Mouse (Mus musculus): Measurements from ENCODE around the gene Rplp0.
A peak's percentile ranks its signal among the peaks of the same experiment; 100 is the strongest.
"Not testable (repeated sequence)": the region's sequence is repeated elsewhere in the genome, so short reads cannot be mapped to it uniquely, and the experiment has no call there.

Gene Rplp0

DNA sequence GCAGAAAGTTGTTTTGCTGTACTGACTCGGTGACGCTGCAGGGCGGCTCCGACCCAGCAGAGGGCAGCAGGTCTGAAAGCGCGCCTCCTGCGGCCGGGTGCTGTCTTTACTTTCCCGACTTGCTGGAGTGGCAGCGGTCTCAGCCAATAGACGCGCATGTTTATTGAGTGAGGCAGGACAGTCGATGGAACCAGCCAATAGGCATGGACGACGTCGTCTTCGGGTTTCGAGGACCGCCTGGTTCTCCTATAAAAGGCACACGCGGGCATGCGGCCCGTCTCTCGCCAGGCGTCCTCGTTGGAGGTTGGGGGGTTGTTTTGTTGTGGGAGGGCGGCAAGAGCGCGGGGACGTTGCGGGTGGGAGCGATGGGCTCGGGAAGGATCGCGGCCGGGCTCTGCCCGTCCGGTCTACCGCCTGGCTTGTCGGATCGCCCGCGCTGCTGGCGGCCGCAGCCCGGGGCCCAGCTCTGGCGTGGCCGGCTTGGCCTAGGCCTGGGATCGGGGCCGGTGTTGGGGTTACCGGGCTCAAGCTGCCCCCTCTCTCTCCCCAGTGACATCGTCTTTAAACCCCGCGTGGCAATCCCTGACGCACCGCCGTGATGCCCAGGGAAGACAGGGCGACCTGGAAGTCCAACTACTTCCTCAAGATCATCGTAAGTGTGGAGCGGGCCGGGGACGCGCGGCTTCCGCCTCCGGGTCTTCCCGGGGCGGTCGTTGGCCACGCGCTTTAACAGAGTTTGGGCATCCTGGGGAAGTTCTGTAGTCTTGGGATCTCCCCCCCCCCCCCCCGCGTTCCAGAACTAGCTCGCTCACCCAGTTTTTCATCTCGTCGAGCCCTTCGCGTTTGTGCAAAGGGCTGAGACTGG lies at the start of gene Rplp0:
TSS of gene Rplp0 (plus strand) at position 231 of the 865 bp plus-strand sequence.
- DNase-seq (ENCODE audit: low spot score in 2 of 2): peak; percentile 100

DNA sequence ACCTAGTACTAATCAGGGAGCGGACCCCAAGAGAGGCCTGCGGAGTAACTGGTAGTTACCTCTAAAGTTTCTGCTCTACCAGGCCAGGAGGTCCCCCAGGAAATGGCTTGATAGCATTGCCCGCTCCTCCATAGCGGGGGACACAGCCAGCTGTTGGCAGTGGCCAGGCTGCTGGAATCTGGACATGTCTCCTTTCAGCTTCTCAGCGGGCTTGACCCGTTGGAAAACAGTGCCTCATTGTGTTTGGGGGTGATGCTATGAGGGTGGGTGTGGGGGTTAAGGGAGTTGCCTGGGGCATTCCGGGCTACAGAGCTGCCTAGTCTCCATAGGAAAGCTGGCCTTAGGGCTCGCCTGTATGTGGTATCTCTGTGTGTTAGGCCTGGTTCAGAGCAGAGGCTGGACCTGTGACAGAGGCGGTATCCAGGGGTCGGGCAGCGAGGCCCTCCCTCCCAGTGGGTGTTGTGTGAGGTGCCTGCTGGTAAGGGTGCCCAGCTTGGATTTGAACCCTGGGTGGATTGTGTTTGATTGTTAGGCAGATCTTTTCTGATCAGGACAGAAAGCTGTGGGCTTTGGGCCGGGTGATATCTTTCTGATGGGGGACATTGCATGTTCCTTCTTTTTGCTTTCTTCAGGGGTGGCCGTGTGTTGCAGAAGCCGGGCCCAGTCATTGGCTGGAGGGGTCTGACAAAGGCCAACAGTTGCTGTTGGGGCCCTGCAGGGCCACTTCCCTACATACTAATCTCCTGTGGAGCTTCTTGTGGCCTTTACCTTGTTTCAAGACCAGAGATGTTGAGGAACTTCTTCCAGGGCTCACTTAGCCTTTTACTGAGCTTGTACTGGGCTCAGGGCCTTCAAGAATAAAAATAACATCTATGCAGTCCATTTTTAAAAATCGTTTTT lies 49.2 kb upstream of the Rplp0 start:
- DNase-seq (ENCODE audit: low spot score in 2 of 2): no peak

DNA sequence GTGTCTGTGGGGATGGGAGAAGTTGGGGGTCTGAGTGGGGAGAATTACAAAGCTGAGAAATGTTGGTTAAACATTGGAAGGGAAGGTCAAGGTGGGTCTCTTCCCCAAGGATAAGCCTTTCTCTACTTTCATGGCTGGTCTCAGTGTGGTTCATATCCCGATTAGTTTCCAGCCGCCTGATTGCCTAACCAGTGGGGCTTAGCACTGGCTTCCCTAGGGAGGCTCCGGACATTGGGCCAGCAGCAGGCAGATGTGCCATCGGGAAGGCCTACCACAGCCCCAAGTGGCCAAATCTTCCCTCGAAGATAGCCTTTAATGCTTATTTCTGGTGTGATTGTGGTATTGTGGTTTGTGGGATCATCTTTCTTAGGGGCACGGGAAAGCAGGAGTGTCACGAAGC lies 46.9 kb upstream of the Rplp0 start:
- DNase-seq (ENCODE audit: low spot score in 2 of 2): no peak

DNA sequence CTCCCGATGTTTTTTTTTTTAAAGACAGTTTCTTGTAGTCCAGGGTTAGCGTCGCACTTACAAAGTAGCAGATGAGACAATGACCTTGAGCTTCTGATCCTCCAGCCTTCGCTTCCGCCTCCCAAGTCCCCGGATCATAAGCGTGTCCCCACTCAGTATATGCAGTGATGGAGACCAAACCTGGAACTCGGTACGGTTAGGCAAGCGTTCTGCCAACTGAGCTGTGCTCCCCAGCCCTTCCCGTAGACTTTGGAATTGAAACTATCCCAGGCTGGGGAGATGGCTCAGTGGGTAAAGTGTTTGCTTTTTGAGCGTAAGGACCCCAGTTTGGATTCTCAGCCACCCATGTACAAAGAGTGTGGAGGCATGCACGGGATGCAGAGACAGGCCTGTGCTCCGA lies 46.0 kb upstream of the Rplp0 start:
- DNase-seq (ENCODE audit: low spot score in 2 of 2): no peak

DNA sequence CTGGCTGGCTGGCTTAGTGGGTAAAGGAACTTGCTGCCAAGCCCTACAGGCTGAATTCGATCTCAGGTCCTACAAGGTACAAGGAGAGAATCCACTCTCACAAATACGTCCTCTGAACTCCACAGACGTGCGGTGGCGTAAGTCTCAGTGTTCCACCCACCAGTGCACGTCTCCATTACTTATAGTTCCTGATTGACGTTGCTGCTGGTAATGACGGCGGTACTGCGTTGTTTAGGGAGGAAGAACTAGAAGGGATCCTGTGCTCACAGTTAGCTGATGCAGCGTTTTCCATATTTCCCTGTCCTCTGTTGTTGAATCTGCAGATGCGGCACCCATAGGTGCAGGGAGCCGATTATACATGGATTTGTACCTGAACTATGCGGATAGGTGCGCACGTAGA lies 45.5 kb upstream of the Rplp0 start:
- no peak for DNase-seq (ENCODE audit: low spot score in 2 of 2)

DNA sequence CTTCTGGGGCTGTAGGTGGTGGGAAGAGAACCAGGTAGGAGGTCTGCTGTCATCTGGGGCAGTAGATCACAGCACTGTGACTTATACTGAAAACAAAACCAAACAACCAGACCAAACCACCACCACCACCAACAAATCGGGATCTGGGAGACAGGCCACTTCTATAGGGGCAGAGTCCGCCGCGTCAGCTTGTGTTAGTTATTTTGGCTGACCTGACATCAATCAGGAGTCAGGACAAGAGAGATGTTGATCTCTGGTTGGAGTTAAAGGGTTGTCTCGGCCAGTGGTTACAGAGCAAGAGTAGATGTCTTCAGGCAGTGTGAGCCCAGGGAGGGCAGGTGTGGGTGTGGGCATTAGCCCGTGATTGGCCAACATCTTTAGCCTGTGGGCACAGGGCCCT lies 44.9 kb upstream of the Rplp0 start:
- no peak for DNase-seq (ENCODE audit: low spot score in 2 of 2)

DNA sequence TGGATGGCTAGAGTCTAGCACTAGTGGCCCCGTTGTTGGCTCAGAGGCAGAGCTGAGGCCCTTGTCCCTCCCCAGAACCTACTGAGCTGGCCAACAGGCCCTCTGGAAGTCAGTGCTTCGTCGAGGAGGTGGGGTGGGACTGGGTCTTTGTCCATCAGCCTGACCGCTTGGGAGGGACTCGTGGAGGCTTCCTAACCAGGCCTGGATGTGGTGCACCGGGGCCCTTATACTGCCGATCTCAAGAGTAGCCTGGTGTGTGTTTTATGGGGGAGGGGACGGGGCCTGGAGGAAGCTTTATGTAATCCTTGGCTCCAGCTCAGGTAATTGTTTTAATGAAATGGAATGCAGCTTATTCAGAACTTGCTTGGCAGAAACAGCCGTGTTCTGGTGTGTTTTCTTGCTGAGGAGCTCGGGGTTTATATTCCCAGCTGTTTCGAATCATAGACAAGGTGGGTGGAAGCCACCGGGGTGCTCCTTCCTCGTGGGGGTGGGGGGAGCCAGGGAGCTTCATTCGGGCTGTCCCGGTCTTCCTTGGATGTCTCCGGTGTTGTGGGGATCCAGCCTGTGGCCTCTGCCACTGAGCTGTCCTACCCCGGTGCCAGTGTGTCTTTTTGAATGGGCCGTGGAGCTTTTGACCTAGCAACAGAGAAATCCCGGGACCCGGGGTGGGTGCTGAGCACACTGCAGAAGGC lies 44.2 kb upstream of the Rplp0 start:
- DNase-seq (ENCODE audit: low spot score in 2 of 2): peak in 1 of 2 experiments; percentile 32

DNA sequence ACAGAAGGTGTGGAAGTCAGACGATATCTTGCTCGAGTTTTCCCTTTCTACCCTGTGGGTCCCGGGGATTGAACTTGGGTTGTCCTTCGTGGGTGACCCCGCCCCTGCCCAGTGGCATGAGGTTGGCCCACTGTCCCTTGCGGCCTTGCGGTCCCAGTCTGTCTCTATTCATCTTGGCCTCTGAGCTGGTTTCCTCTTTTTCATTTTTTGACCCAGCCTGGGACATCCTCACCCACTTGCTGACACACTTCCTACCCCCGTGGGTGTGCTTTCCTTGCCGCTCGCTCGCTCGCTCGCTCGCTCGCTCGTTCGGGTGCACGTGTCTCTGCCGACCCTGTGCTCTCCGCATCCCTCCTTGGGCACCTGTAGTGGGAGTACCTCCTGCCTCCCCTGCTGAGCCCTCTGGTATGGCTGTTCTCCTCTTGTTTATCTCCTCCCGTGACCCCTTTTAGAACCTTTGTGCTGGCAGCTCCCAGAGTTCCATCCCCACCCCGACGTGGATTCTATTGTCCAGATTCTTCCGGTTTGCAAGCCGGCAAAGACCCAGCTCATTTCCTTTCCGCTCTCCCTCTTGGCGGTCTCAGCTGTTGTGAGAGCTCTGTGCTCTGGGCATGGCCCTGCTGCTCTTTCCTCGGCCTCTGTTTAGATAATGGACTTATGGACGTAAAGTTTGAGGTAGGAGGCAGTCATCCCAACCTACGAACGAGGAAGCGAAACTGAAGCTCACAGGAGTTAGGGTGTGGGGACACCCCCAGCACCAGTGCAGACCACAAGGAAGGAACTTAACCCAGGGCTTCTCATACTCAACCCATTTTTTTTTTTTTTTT lies 43.0 kb upstream of the Rplp0 start:
- DNase-seq (ENCODE audit: low spot score in 2 of 2): no peak

DNA sequence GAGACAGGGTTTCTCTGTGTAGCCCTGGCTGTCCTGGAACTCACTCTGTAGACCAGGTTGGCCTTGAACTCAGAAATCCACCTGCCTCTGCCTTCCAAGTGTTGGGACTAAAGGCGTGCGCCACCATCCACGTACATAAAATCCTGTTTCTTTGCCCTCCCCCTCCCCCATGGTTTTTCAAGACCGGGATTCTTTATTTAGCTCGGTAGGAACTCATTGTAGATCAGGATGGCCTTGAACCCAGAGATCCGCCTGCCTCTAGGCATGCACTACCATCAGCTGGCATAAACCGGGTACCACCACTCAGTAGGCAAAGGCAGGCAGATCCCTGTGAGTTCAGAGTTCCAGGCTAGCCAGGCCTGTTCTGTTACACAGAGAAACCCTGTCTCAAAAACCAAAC lies 42.4 kb upstream of the Rplp0 start:
- DNase-seq (ENCODE audit: low spot score in 2 of 2): no peak

DNA sequence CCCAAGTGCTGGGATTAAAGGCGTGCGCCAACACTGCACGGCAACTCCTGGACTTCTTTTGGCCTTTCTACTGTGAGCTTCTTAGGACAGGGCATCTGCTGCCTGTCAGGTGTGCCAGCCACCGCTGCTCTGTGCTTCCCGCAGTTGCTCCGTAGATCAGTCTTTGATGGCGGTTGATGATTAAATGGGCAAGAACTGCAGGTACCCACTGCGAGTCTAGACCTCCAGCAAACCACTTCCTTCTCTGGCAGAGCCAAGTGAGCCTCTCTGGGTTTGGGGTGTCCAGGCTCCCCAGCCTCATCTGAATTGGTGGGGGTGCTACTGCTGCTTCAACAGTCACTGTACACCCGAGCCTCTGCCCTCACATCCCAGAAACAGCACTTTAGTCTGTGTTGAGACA lies 41.8 kb upstream of the Rplp0 start:
- no peak for DNase-seq (ENCODE audit: low spot score in 2 of 2)

DNA sequence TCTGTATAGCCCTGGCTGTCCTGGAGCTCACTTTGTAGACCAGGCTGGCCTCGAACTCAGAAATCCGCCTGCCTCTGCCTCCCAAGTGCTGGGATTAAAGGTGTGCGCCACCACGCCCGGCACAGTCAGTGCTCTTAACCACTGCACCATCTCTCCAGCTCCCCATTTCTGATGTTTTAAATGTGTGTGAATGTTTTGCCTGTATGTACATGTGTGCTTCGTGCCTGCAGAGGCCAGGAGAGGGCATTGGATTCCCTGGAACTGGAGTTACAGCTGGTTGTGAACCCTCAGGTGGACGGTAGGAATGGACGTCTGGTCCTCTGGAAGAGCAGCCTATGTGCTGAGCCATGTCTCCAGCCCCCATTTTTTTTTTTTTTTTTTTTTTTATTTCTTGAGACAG lies 41.1 kb upstream of the Rplp0 start:
- DNase-seq (ENCODE audit: low spot score in 2 of 2): not testable (repeated sequence)

DNA sequence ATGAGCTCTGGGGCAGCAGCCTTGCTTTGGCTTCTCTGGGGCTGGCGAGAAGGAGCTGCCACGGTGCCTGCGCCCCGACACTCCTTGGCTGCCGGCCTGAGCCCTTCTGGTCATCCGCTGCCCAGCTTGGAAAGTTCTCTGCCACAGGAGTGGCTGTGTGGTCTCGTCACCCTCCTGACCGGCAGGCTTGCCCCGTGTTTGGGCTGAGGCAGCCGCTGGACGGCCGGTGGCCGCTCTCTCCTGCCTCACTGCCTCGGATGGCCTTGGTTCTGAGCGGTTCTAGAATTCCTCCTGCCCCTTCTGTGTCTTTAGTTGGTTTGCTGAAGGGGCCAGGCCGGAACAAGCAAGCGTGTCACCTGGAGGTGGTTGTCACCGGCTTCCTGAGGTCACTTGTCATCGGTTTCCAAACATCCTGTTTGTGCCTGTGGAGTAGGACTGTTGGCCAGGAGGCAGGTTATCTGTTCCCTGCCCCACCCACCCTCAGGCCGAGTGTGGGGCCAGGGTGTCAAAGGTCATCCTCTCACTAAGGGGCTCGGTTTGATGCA lies 38.9 kb upstream of the Rplp0 start:
- no peak for DNase-seq (ENCODE audit: low spot score in 2 of 2)

DNA sequence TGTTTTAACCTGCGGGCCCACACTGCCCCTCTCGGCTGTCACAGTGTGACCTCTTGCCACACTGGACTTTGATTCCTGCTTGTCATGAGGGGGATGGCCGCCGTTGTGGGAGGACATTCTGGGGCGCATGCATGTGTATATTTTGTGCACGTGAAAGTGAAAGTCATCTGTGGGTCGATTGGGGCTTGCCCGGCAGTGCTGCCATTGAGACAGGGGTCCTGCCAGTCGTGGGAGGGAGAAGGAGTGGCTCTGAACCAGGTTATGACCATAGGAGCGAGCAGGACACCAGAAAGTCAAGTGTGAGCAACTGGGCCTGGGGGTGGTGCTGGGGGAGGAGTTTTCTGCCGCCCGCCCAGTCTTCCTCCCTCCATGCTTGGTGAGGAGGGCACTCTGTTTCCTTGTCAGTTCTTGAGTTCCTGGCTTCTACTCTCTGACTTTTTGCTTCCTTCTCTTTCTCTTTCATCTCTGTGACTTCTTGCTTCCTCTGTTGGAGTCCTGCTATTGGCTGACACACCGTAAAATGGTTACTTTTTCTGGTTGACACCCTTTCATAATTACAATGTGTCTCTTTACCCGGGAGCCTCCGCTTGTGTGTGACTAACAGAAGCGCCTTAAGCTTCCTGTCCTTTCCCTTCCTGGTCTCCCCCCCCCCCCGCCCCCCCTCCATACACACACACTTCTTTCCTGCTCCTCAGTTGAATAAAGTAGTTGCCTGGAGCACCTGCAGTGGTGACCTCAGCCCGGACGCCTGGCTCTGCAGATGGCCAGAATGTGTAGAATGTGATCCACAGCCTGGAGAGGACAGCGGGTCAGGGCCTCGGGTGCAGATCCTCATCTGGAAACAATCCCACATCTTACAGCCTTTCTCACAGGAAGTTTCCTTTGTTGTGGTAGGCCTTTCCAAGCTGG lies 37.5 kb upstream of the Rplp0 start:
- no peak for DNase-seq (ENCODE audit: low spot score in 2 of 2)

DNA sequence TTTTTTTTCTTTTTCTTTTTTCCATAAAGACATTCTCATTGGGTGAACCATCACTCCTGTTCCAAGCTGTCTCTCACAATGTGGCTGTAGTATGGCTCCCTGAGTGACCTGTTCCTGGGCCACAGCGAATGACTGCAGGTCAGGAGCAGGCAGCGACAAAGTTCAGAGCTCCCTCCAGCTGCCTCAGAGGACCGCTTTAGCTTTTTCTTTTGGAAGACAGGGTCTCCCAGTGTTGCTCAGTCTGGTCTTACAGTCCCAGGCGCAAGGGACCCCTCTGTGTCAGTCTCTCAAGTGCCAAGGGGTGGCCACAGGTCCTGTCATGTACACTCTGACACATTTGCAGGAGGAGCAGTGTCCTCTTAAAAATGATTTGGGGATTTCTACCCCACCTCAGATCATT lies 36.7 kb upstream of the Rplp0 start:
- no peak for DNase-seq (ENCODE audit: low spot score in 2 of 2)

DNA sequence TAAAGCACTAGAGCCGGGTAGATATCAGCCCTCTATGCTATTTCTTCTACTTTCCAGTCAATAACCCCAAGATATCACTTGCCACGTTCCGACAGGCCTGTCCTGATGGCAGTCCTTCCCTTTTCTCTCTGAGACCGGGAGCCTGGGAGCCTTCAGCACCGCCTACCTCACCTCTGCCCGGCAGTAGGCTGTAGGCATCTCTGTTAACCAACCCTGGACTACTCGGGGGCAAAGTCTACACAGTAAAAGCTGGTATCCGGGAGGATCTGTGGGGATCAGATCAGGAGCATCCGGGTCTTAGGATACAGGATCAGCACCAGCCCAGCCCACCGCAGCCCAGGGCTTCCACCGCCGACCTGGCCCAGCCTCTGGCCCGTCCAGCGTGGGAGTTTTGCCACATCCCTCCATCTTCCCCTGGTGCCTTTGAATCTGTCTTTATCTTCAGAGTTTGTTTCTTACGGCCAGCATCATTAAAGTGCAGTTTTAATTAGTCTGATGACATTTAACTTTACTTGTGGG lies 36.2 kb upstream of the Rplp0 start:
- DNase-seq (ENCODE audit: low spot score in 2 of 2): no peak

DNA sequence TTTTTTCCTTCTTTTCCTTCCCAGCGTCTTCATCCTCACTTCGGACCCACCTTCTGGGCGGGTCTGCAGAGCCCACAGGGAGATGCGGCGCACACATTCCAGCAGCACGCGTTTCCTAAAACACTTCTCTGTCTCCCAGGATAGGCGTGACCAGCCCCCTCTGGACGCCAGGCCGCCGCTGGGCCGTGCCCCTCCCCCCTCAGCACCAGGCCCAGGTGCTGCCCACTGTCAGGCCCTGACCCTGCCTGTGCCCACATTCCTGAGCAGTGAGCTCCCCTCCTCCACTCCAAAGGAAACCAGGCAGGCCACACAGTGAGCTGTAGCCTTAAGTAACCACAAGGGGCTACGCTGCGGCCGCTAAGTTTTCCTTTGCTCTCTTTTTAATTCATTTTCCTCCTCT lies 35.3 kb upstream of the Rplp0 start:
- no peak for DNase-seq (ENCODE audit: low spot score in 2 of 2)

DNA sequence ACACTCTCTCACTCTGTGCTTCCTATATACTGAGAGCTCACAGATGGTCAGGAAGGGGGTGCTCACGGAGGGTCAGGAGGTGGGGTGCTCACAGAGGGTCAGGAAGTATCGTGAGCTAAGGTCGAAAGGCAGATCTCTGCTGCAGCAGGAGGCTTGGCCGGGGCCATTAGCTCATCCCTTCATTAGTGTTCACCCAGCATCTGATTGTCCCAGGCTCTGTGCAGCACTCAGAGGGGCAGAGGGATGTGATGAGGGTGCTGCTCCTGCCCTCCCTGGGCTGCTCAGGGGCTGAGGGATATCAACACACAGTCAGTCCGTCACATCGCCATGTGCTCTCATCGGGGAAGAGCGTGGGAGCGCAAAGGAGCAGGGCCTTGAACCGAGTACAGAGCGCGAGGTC lies 34.8 kb upstream of the Rplp0 start:
- DNase-seq (ENCODE audit: low spot score in 2 of 2): no peak

DNA sequence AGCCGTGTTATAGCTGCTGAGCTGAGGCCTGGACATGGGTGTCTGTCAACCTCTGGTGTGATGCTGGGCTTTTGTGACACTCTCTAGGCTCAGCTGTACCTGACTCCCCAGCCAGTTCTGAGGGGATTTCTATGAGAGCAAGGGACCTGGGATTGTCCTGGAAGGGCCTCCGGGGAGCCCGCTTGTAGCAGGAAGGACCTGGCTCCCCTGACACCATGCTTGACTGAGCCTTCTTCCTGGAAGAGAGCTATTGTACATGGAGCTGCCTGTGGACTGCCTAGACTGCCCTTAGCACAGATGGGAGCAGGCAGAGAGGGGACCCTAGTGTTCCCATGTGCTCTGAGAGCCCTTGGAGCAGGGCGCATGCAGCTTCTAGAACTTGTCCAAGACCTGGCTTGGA lies 33.9 kb upstream of the Rplp0 start:
- no peak for DNase-seq (ENCODE audit: low spot score in 2 of 2)

DNA sequence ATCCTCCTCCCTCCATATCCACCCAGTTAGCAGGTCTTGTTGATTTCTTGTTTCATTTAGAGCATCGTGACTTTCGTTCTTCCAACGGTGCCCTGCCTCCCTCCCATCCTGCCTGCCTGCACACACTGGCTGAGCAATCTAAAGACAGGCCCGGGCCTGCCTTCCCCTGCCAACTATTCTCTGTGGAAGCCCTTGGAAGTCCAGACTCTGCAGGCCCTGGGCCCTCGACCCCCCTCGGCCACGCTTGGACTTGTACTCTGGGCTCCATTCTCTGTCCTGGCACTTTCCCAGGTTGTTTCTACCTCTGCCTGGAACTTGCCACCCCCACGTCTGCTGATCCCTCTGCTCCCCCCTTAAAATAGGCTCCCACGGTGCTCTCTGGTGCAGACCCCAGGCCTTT lies 33.3 kb upstream of the Rplp0 start:
- no peak for DNase-seq (ENCODE audit: low spot score in 2 of 2)

Data from right cerebral cortex, adult 2 months (tissue).